Mouse (Mus musculus) kidney, embryonic 15.5 days (tissue): ENCODE data around the gene Rab42. TPM values are rescaled to one million over a fixed set of nuclear protein-coding genes. Genes with fewer than 3 reads are reported as not detected.
A peak's percentile ranks its signal among the peaks of the same experiment; 100 is the strongest.

Source experiments
- ATAC-seq: fragments of 200-750 bp; cut with Nextera tagmentation; replicated peaks from 2 replicates; pipeline ENCODE4 v1.8.0; 2017; ENCODE audit warnings: moderate TSS enrichment; ENCODE audit not compliant: low FRiP score
- H3K27ac ChIP-seq: fragments of 300-500 bp; sonication (generic); 2 replicates; pipeline ENCODE4 v1.5.1; 2015; ENCODE audit warnings: mild to moderate bottlenecking, inconsistent platforms
- H3K27me3 ChIP-seq: fragments of 300-500 bp; sonication (generic); 2 replicates; pipeline ENCODE4 v1.6.1; 2015; ENCODE audit warnings: inconsistent platforms
- H3K36me3 ChIP-seq: fragments of 300-500 bp; sonication (generic); 2 replicates; pipeline ENCODE4 v1.6.1; 2015; ENCODE audit warnings: inconsistent platforms
- H3K4me1 ChIP-seq: fragments of 300-500 bp; sonication (generic); 2 replicates; pipeline ENCODE4 v1.6.1; 2015; ENCODE audit warnings: inconsistent platforms
- H3K4me2 ChIP-seq: fragments of 300-500 bp; sonication (generic); 2 replicates; pipeline ENCODE4 v1.6.1; 2015; ENCODE audit warnings: moderate library complexity, mild to moderate bottlenecking, inconsistent platforms
- H3K4me3 ChIP-seq: fragments of 300-500 bp; sonication (generic); replicated peaks from 2 replicates; pipeline ENCODE4 v1.5.1; 2015; ENCODE audit warnings: mild to moderate bottlenecking, inconsistent platforms
- H3K9ac ChIP-seq: fragments of 300-500 bp; sonication (generic); 2 replicates; pipeline ENCODE4 v1.6.1; 2015; ENCODE audit warnings: mild to moderate bottlenecking, inconsistent platforms
- H3K9me3 ChIP-seq: fragments of 300-500 bp; sonication (generic); replicated peaks from 2 replicates; pipeline ENCODE4 v1.6.1; 2016; ENCODE audit warnings: inconsistent platforms
- WGBS: fragments of 180-500 bp; shearing (Covaris S2); methylation state at CpG from one replicate; pipeline ENCODE4 v1.1.7; 2015; ENCODE audit warnings: mixed read lengths; 5-methylcytosine and 5-hydroxymethylcytosine counted together
- polyA plus RNA-seq: library from polyadenylated mRNA; unstranded; fragments of >200 nt; fragmentation: Nextera tagmentation; extraction: Ambion mirVana; gene quantifications from 2 replicates; pipeline ENCODE4 v1.2.1, GENCODE M21; 2015

Rab42 gene
- polyA plus RNA-seq, 1 experiment from 2014 or later: 3.5 TPM

DNA sequence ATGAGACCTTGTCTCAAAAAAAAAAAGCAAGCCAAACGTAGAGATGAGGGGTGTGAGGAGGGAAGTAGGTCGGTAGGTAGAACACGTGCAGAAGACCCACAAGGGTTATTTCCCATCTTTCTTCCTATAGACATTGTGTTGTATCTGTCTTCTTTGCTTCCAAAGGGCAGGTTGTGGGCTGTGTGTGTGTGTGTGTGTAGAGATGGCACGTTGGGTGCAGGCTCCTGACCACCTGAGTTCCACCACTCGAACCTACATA, 40.9 kb downstream of the Rab42 start:
- WGBS: 74% methylated on average over 5 of the region's 5 CpGs
- peaks cover 26% of the 10 kb centered on the region for H3K4me1 ChIP-seq
- H3K36me3 ChIP-seq: no peaks in the 10 kb centered on the region
- ATAC-seq: no peak
- no peaks in the 10 kb centered on the region for H3K27me3 ChIP-seq
- peak overlapping the region; percentile 95 for H3K27ac ChIP-seq
- peak overlapping the region; percentile 83; the same call in 1 of the 2 replicates for H3K4me3 ChIP-seq
- 0 out of 2 replicates have a peak overlapping the region, but pooled peaks have one; percentile 62 for H3K4me2 ChIP-seq
- no peaks in the 10 kb centered on the region for H3K9me3 ChIP-seq
- H3K9ac ChIP-seq: no peak overlapping the region; the same call in 1 of the 2 replicates

DNA sequence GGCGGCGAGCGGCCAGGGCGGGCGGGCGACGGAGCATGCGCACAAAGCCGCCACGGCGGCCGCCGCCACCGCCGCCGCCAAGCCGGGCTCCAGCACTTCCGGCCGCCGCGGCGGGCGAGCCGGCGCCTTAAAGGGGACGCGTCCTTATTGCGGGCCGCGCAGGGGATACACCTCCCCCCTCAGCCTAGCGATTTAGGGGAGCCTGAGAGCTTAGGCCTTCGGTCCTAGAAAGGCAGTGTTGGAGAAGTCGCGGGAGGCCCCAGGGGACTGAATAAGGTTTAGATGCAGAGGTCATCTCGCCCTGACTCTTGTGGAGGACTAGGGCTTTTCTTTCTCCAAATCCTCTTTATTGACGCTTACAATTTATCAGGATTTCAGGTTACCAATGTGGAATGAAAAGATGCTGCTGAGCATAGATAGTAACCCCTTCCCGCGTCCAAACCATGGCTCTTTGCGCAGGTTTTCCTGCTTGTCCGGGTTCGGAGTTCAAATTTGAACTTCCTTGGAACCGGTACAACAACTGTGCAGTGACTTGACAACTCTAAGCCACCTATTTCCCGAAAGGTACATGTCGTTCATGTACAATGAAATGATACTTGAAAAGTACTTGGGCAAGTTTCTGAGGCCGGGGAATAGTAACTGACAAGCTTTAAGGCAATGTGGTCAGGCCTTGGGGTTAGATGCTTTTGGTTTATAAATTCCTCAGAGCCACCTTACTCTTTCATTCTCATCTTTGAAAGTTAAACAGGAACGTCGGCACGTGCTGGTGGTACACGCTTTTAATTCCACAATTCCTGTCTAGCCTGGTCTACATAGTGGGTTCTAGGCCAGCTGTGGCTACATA, 41.4 kb downstream of the Rab42 start, which contains the start of gene Gmeb1:
Gene Gmeb1 (minus strand): TSS at position 89 of the 844 bp plus-strand sequence.
- Histone ChIP-seq H3K4me3 (peak within 1 kb of the TSS; percentile 83), H3K27me3 (no peaks in the 10 kb centered on the region), H3K27ac (peak within 1 kb of the TSS; percentile 95), H3K4me2 (peak within 1 kb of the TSS; percentile 85), H3K9me3 (no peaks in the 10 kb centered on the region), H3K36me3 (no peaks in the 10 kb centered on the region), H3K4me1 (peaks cover 26% of the 10 kb centered on the region), H3K9ac (peak within 1 kb of the TSS; percentile 88)
- ATAC-seq: peak; percentile 88
- 14% methylated on average over 40 of the region's 49 CpGs for WGBS

DNA sequence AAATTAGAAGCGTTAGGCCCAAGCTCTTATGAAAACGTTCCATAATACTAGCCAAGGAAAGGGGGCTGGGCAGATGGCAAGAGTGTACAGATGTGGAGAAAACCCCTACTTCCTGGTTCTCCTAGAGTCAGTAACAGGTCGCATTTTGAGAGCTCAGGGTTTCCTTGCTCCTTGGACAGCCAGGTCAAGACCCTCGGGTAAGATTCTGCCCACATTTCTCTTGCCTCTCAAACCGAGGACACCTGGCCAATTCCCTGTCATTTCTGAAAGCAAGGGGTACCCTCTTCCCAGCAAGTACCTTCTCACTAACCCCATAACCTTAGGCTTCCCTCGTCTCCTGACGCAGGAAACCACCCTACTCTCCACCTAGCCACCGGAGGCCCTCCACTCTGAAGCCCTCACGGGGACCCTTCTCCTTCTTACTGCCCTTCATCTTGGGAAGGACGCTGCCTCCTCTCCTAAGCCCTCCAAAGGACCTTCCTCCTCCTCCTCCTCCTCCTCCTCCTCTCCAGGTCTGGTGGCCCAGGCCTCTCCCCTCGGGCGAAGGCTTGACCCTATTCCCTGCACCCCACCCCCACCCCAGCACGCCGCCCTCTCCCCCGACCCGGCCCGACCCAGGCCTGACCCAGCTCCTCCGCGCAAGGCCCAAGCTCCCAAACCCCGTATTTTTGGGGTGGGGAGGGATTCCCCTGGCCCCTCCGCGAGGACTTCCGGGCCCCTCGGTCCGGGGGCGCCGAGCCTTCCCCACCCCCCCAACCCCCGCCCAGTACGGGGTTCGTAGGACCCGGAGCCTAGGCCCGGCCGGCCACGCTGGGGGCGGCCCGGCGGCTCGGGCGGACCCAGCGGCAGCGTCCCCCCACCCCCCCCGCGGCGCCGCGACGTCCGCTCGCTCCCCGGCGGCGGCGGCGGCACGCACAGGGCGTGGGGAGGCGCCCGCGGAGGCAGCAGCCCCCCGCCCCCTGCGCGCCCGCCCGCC, 42.5 kb downstream of the Rab42 start:
- Histone ChIP-seq H3K4me1 (peaks cover 26% of the 10 kb centered on the region), H3K9ac (peak overlapping the region; percentile 88), H3K36me3 (0 out of 2 replicates have a peak, but pooled peaks cover 3% of the 10 kb centered on the region), H3K27me3 (no peaks in the 10 kb centered on the region), H3K27ac (peak overlapping the region; percentile 95), H3K9me3 (no peaks in the 10 kb centered on the region), H3K4me3 (peak overlapping the region; percentile 83), H3K4me2 (peak overlapping the region; percentile 85)
- 1% methylated on average over 38 of the region's 64 CpGs for WGBS
- peak; percentile 88 for ATAC-seq

DNA sequence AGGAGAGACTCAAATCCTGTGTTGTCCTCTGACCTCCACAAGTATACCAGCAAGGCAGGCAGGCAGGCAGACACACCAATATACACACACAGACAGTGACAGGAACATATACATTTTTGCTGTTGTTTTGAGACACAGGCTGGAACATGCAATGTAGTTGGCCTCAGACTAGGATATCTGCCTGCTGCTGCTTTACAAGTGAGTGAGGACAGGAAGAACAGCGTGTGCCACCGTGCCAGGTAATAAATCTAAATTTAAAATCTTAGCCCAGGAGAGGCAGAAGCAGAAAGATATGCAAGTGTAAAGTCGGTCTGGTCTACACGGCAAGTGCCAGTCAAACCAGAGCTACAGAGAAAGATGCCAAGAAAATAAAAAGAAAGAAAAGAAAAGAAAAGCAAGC, 43.9 kb downstream of the Rab42 start:
- WGBS: 66% methylated on average over 4 of the region's 4 CpGs
- Histone ChIP-seq H3K36me3 (0 out of 2 replicates have a peak, but pooled peaks cover 3% of the 10 kb centered on the region), H3K4me2 (peak overlapping the region; percentile 85), H3K9ac (peak overlapping the region; percentile 88), H3K9me3 (no peaks in the 10 kb centered on the region), H3K4me1 (peaks cover 26% of the 10 kb centered on the region), H3K27ac (0 out of 2 replicates have a peak overlapping the region, but pooled peaks have one; percentile 34), H3K27me3 (no peaks in the 10 kb centered on the region), H3K4me3 (peak overlapping the region; percentile 83; the same call in 1 of the 2 replicates)
- no peak for ATAC-seq

DNA sequence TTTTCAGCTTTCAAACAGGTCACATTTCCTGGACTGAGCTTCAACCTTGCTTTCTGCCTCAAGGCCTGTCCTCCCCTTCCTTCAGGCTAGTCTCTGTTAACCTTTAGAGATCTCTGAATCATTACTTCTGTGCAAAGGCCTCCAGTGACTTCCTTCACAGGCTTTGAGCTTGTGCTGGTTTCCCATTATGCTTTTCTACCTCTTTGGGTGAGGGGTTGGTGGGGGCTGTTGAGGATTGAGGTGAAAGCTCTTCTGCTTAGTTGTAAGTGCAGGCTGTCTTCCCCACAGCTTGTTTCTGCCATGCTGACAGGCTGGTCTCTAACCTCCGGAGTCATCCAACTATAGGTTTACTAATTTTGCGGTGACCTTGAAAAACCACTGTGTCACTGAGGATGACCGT, 46.8 kb downstream of the Rab42 start:
- no peaks in the 10 kb centered on the region for H3K9me3 ChIP-seq

DNA sequence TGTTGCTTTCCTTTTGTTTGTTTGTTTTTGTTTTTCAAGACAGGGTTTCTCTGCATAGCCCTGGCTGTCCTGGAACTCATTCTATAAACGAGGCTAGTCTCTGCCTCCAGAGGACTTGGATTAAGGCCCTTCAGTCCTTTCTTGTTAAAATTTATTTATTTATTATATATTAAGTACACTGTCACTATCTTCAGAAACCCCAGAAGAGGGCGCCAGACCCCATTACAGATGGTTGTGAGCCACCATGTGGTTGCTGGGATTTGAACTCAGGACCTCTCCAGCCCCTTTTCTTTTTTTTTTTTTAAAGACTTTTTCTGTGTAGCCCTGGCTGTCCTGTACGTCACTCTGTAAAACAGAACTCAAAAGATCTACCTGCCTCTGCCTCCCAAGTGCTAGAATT, 48.2 kb downstream of the Rab42 start:
- Histone ChIP-seq H3K27me3 (no peaks in the 10 kb centered on the region), H3K9me3 (no peaks in the 10 kb centered on the region), H3K4me1 (peaks cover 13% of the 10 kb centered on the region), H3K36me3 (peaks cover 20% of the 10 kb centered on the region), H3K9ac (no peak overlapping the region), H3K4me2 (no peak overlapping the region), H3K4me3 (no peak overlapping the region), H3K27ac (no peak overlapping the region)
- no peak for ATAC-seq
- 83% methylated on average over 3 of the region's 3 CpGs for WGBS

More for the DNA sequence above, 46.8 kb downstream of the Rab42 start:
- 0 out of 2 replicates have a peak overlapping the region, but pooled peaks have one; percentile 14 for H3K27ac ChIP-seq
- H3K4me2 ChIP-seq: no peak overlapping the region
- 91% methylated on average over 3 of the region's 3 CpGs for WGBS
- peaks cover 17% of the 10 kb centered on the region for H3K4me1 ChIP-seq
- H3K4me3 ChIP-seq: no peak overlapping the region
- H3K36me3 ChIP-seq: peaks cover 6% of the 10 kb centered on the region
- no peak overlapping the region for H3K9ac ChIP-seq
- no peak for ATAC-seq
- no peaks in the 10 kb centered on the region for H3K27me3 ChIP-seq

DNA sequence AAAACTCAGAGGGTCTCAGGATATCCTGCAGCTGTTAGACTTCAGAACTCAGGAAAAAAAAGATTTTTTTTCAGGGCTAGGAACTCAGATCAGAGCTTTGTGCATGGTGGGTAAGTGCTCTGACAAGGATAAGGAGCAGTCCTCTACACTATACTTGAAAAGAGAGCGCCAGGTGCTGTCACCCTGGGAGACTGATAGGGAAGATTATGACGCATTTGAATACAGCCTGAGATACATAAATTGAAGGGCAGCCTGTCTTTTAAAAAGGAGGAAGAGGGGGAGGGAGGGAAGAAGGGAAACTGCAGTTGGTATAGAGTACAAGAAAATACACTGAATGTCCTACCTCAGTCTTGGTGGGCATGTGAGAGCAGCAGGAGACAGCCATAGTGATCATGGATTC, 49.6 kb downstream of the Rab42 start:
- H3K9ac ChIP-seq: no peak overlapping the region
- ATAC-seq: no peak
- no peaks in the 10 kb centered on the region for H3K27me3 ChIP-seq
- H3K4me1 ChIP-seq: no peaks in the 10 kb centered on the region
- 75% methylated on average over 2 of the region's 2 CpGs for WGBS
- H3K4me3 ChIP-seq: no peak overlapping the region
- H3K36me3 ChIP-seq: peaks cover 32% of the 10 kb centered on the region
- H3K27ac ChIP-seq: 0 out of 2 replicates have a peak overlapping the region, but pooled peaks have one; percentile 10
- H3K9me3 ChIP-seq: no peaks in the 10 kb centered on the region
- no peak overlapping the region for H3K4me2 ChIP-seq

DNA sequence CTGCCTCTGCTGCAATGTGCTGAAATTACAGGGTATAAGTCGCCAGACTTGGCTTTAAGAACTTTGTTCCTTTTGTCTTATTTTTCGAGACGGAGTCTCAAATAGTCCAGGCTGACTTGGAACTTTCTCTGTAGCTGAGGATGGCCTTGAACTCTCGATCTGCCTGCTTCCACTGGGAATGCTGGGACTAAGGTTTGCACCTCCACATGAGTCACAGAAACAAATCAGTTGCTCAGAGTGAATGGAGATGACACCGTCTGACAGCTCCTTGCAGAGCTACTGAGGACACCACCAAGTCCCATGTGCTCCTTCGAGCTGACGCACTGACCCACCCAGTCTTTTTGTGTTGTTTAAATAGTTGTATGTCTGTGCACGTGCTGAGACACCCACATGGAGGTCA, 50.1 kb downstream of the Rab42 start:
- no peaks in the 10 kb centered on the region for H3K27me3 ChIP-seq
- no peak for ATAC-seq
- peak overlapping the region; percentile 29; the same call in 1 of the 2 replicates for H3K27ac ChIP-seq
- H3K4me2 ChIP-seq: no peak overlapping the region
- H3K9me3 ChIP-seq: no peaks in the 10 kb centered on the region
- no peak overlapping the region for H3K4me3 ChIP-seq
- H3K36me3 ChIP-seq: peaks cover 37% of the 10 kb centered on the region
- no peaks in the 10 kb centered on the region for H3K4me1 ChIP-seq
- WGBS: 89% methylated on average over 8 of the region's 8 CpGs
- no peak overlapping the region for H3K9ac ChIP-seq

Other genes with a start within 250 kb of the Rab42 start
- 0.09 TPM in 2 replicates for gene Gm10300, start 228.7 kb downstream of the Rab42 start, polyA plus RNA-seq
- 65.1 and 67.1 TPM in 2 replicates for gene Epb41, start 228.1 kb downstream of the Rab42 start, polyA plus RNA-seq
- 0.23 and 0.41 TPM in 2 replicates for gene Oprd1, start 158.9 kb downstream of the Rab42 start, polyA plus RNA-seq
- gene Ythdf2, start 91.1 kb downstream of the Rab42 start, polyA plus RNA-seq: 107 and 113 TPM in 2 replicates
- gene Gmeb1, start 41.8 kb downstream of the Rab42 start, polyA plus RNA-seq: 40.0 and 40.1 TPM in 2 replicates
- gene Taf12, start 29.0 kb downstream of the Rab42 start, polyA plus RNA-seq: 47.7 and 48.3 TPM in 2 replicates
- gene Trnau1ap, start 26.2 kb upstream of the Rab42 start, polyA plus RNA-seq: 73.6 and 80.5 TPM in 2 replicates
- gene Rcc1, start 50.2 kb upstream of the Rab42 start, polyA plus RNA-seq: 88.9 and 92.7 TPM in 2 replicates
- gene Phactr4, start 119.1 kb upstream of the Rab42 start, polyA plus RNA-seq: 25.6 and 27.3 TPM in 2 replicates
- gene Med18, start 160.5 kb upstream of the Rab42 start, polyA plus RNA-seq: 25.2 and 25.6 TPM in 2 replicates
- gene Sesn2, start 207.1 kb upstream of the Rab42 start, polyA plus RNA-seq: 19.4 and 20.3 TPM in 2 replicates
- 1,106 and 1,152 TPM in 2 replicates for gene Atpif1, start 230.3 kb upstream of the Rab42 start, polyA plus RNA-seq
- gene Dnajc8, start 232.2 kb upstream of the Rab42 start, polyA plus RNA-seq: 166 and 167 TPM in 2 replicates